Mouse (Mus musculus) olfactory bulb, adult 2 months (tissue): ENCODE measurements at regions not wholly inside any gene's neighbourhood (a gene's known extent, or its start where the extent isn't known, plus 50 kb on each side); places are given as distances from the start of the nearest gene placed in this dataset.

Experiments
- H3K27ac ChIP-seq: fragments of 200-500 bp; 2 replicates; pipeline ENCODE4 v1.5.1; 2012; ENCODE audit warnings: low read depth, low read length; ENCODE audit not compliant: insufficient read depth
- H3K4me1 ChIP-seq: fragments of 200-500 bp; 2 replicates; pipeline ENCODE4 v1.6.1; 2012; ENCODE audit warnings: low read length; ENCODE audit not compliant: control insufficient read depth, insufficient read depth
- H3K4me3 ChIP-seq: fragments of 200-500 bp; 2 replicates; pipeline ENCODE4 v1.5.1; 2012; ENCODE audit warnings: mild to moderate bottlenecking, low read depth, low read length, moderate library complexity; ENCODE audit not compliant: insufficient read depth
- CTCF ChIP-seq: fragments of 200-500 bp; IDR thresholded peaks from 2 replicates; pipeline ENCODE4 v1.5.1; 2012; ENCODE audit warnings: low read depth, mild to moderate bottlenecking, low read length, moderate library complexity; ENCODE audit not compliant: insufficient read depth
- POLR2A ChIP-seq: fragments of 200-500 bp; IDR thresholded peaks from 2 replicates; pipeline ENCODE4 v1.6.1; 2012; ENCODE audit warnings: mild to moderate bottlenecking, low read depth, low read length, moderate library complexity; ENCODE audit not compliant: insufficient read depth
- WGBS: fragments of 180-500 bp; shearing (Covaris S2); methylation state at CpG from one replicate; pipeline ENCODE4 v1.1.7; 2018; 5-methylcytosine and 5-hydroxymethylcytosine counted together

GRCm38 (mm10) chr7:83429929-83430556 is 154.7 kb upstream of the Tmc3 start:
- TF ChIP-seq POLR2A (no peak), CTCF (no peak)
- 75% methylated on average over 3 of the region's 3 CpGs for WGBS
- no peak overlapping the region for H3K4me3 ChIP-seq
- no peaks in the 10 kb centered on the region for H3K4me1 ChIP-seq
- H3K27ac ChIP-seq = no peak overlapping the region

- Histone ChIP-seq H3K4me3 (no peak overlapping the region), H3K27ac (no peak overlapping the region), H3K4me1 (no peaks in the 10 kb centered on the region)
- TF ChIP-seq CTCF (no peak), POLR2A (no peak)
- WGBS = 59% methylated on average over 2 of the region's 2 CpGs
Measured at GRCm38 (mm10) chr7:83431094-83431493, 153.6 kb upstream of the Tmc3 start.

- no peak overlapping the region for H3K4me3 ChIP-seq
- WGBS = 94% methylated on average over 1 of the region's 1 CpGs
- H3K27ac ChIP-seq = no peak overlapping the region
- TF ChIP-seq POLR2A (no peak), CTCF (no peak)
- no peaks in the 10 kb centered on the region for H3K4me1 ChIP-seq
Measured at GRCm38 (mm10) chr7:83432843-83433242, 151.9 kb upstream of the Tmc3 start.

GRCm38 (mm10) chr7:83433959-83434715 is 150.6 kb upstream of the Tmc3 start:
- peaks cover 4% of the 10 kb centered on the region; the same call in 1 of the 2 replicates for H3K4me1 ChIP-seq
- no peak overlapping the region for H3K4me3 ChIP-seq
- 58% methylated on average over 5 of the region's 5 CpGs for WGBS
- no peak overlapping the region for H3K27ac ChIP-seq
- TF ChIP-seq POLR2A (no peak), CTCF (no peak)

- Histone ChIP-seq H3K4me1 (peaks cover 8% of the 10 kb centered on the region; the same call in 1 of the 2 replicates), H3K4me3 (no peak overlapping the region), H3K27ac (no peak overlapping the region)
- TF ChIP-seq CTCF (no peak), POLR2A (no peak)
- 52% methylated on average over 7 of the region's 7 CpGs for WGBS
Measured at GRCm38 (mm10) chr7:83438538-83439393, 146.0 kb upstream of the Tmc3 start.

GRCm38 (mm10) chr7:83443596-83444278 is 141.0 kb upstream of the Tmc3 start:
- TF ChIP-seq POLR2A = no peak
- no peak for TF ChIP-seq CTCF
- WGBS = 47% methylated on average over 16 of the region's 16 CpGs
- Histone ChIP-seq H3K27ac (no peak overlapping the region), H3K4me3 (no peak overlapping the region), H3K4me1 (peaks cover 10% of the 10 kb centered on the region; the same call in 1 of the 2 replicates)

GRCm38 (mm10) chr7:83444279-83444615 is 140.5 kb upstream of the Tmc3 start:
- Histone ChIP-seq H3K4me1 (peaks cover 6% of the 10 kb centered on the region; the same call in 1 of the 2 replicates), H3K4me3 (no peak overlapping the region), H3K27ac (no peak overlapping the region)
- TF ChIP-seq CTCF (no peak), POLR2A (no peak)
- 77% methylated on average over 1 of the region's 1 CpGs for WGBS

GRCm38 (mm10) chr7:83445181-83445926 is 139.4 kb upstream of the Tmc3 start:
- Histone ChIP-seq H3K4me1 (peaks cover 6% of the 10 kb centered on the region; the same call in 1 of the 2 replicates), H3K4me3 (no peak overlapping the region), H3K27ac (no peak overlapping the region)
- WGBS = 71% methylated on average over 5 of the region's 5 CpGs
- no peak for TF ChIP-seq POLR2A
- no peak for TF ChIP-seq CTCF
